ENCODE assay signal across 12 mouse cellular contexts in genomic region chr2:116059066-116059465, GRCm38 (mm10). TPM values are rescaled to one million over a fixed set of nuclear protein-coding genes. Genes with fewer than 3 reads are reported as not detected.
DNase-seq lines count a peak whose midpoint lies in the region; ATAC-seq lines count a peak whose summit lies in the region.
"Had no signal": no experiment of that assay in that cellular context is flagged by ENCODE, and none has a peak within 500 bp of the region (broad histone marks: within the 10 kb centered on the region; RNA-seq: fewer than 3 reads in every experiment).

No protein-coding gene starts in this region.

- no peak for ATAC-seq in neural tube, embryonic 11.5 days (ENCODE audit: insufficient read depth, low FRiP score, low TSS enrichment)
- no peak for ATAC-seq in midbrain, embryonic 12.5 days (ENCODE audit: low FRiP score, low read depth)

- H3K4me3 ChIP-seq in neural tube, embryonic 11.5 days (ENCODE audit: low read depth, low read length), result peak overlapping the region; percentile 87
- H3K4me3 ChIP-seq in midbrain, embryonic 12.5 days, result peak overlapping the region; percentile 63
- H3K4me3 ChIP-seq: limb, embryonic 15.5 days had no signal

- no peaks in the 10 kb centered on the region; the same call in 1 of the 2 replicates for H3K36me3 ChIP-seq in neural tube, embryonic 11.5 days (ENCODE audit: control insufficient read depth, insufficient read depth, low read length)
- no peaks in the 10 kb centered on the region for H3K36me3 ChIP-seq in midbrain, embryonic 12.5 days
- H3K36me3 ChIP-seq: limb, embryonic 15.5 days had no signal

- no peaks in the 10 kb centered on the region for H3K9me3 ChIP-seq in neural tube, embryonic 11.5 days (ENCODE audit: control insufficient read depth, low read length)
- no peaks in the 10 kb centered on the region for H3K9me3 ChIP-seq in midbrain, embryonic 12.5 days
- H3K9me3 ChIP-seq: limb, embryonic 15.5 days had no signal

- DNase-seq in heart, adult 11 months, result peak; percentile 71
- no peak for DNase-seq in heart, postnatal 10 days
- DNase-seq in neural tube, embryonic 11.5 days (ENCODE audit: low spot score), result no peak
- DNase-seq in neural tube, embryonic 10.5 days (ENCODE audit: extremely low spot score, low spot score), result no peak
- no peak for DNase-seq in ovary, postnatal 14 days (ENCODE audit: low spot score)
- no peak for DNase-seq in retina, postnatal 1 day
- no peak for DNase-seq in adrenal gland, postnatal 14 days
- DNase-seq: cerebellum, postnatal 14 days; kidney, adult 18-20 months; right cerebral cortex, postnatal 25 days had no signal

- H3K27ac ChIP-seq in neural tube, embryonic 11.5 days (ENCODE audit: low read depth, low read length), result no peak overlapping the region
- peak overlapping the region; percentile 20; the same call in 1 of the 2 replicates for H3K27ac ChIP-seq in midbrain, embryonic 12.5 days (replicated peaks)
- H3K27ac ChIP-seq: limb, embryonic 15.5 days had no signal

- WGBS in neural tube, embryonic 11.5 days, result 26% methylated on average over 3 of the region's 3 CpGs
- WGBS in midbrain, embryonic 12.5 days, result 23% methylated on average over 3 of the region's 3 CpGs

- H3K4me1 ChIP-seq in neural tube, embryonic 11.5 days (ENCODE audit: control insufficient read depth, insufficient read depth, low read length), result peaks cover 33% of the 10 kb centered on the region
- peaks cover 64% of the 10 kb centered on the region for H3K4me1 ChIP-seq in midbrain, embryonic 12.5 days

- H3K9ac ChIP-seq in neural tube, embryonic 11.5 days (ENCODE audit: low read length), result no peak overlapping the region; the same call in 1 of the 2 replicates
- H3K9ac ChIP-seq in midbrain, embryonic 12.5 days (replicated peaks), result peak overlapping the region; percentile 39; the same call in 1 of the 2 replicates
- H3K9ac ChIP-seq: limb, embryonic 15.5 days had no signal

- H3K27me3 ChIP-seq in neural tube, embryonic 11.5 days (ENCODE audit: control insufficient read depth, insufficient read depth, low read length), result no peaks in the 10 kb centered on the region
- H3K27me3 ChIP-seq in midbrain, embryonic 12.5 days, result peaks cover 21% of the 10 kb centered on the region

- intact Hi-C loops in heart, postnatal 10 days (cut with DNase I), result no loop called here

- peak overlapping the region; percentile 99 for H3K4me2 ChIP-seq in neural tube, embryonic 11.5 days (ENCODE audit: low read depth)
- H3K4me2 ChIP-seq in midbrain, embryonic 12.5 days (replicated peaks), result peak overlapping the region; percentile 81
- H3K4me2 ChIP-seq: limb, embryonic 15.5 days had no signal

RNA-seq across cellular contexts. Expression of gene Meis2, which starts 6.6 kb away (rescaled TPM):
- 10 to 100 TPM; 22.4 to 27.5 TPM for total RNA-seq in heart, postnatal 10 days (2021)
- 111 and 117 TPM in 2 replicates for polyA plus RNA-seq in neural tube, embryonic 11.5 days (2014; fragmentation: Nextera tagmentation; extraction: Ambion mirVana)
- polyA plus RNA-seq in midbrain, embryonic 12.5 days (2016; fragmentation: Nextera tagmentation; extraction: Ambion mirVana), result 76.1 and 92.1 TPM in 2 replicates
- total RNA-seq in adrenal gland, postnatal 14 days (2021), result 150 and 159 TPM in 2 replicates
